Mouse (Mus musculus) CH12.LX (cell line): ENCODE measurements around the gene Nono. TPM values are rescaled to one million over a fixed set of nuclear protein-coding genes. Genes with fewer than 3 reads are reported as not detected.

Experiments
- DNase-seq: peaks from one replicate; pipeline ENCODE4 v3.0.0-alpha.2; 2013; ENCODE audit errors: extremely low read depth
- H3K27ac ChIP-seq: 2 replicates; pipeline ENCODE4 v1.5.1; 2012; ENCODE audit warnings: low read depth, mild to moderate bottlenecking, control low read depth, moderate library complexity; ENCODE audit not compliant: insufficient read depth
- H3K27me3 ChIP-seq: replicated peaks from 2 replicates; pipeline ENCODE3; 2012; ENCODE audit warnings: inconsistent platforms
- H3K36me3 ChIP-seq, 2 experiments: replicated peaks in 1 of 2; 2 replicates each; pipeline versions ENCODE3 to v1.6.1; 2012; ENCODE audit warnings: inconsistent platforms in 1 of 2, low read length in 1 of 2, mild to moderate bottlenecking in 1 of 2, mixed read lengths in 1 of 2, moderate library complexity in 1 of 2; ENCODE audit not compliant: control insufficient read depth in 1 of 2, insufficient read depth in 1 of 2
- H3K4me1 ChIP-seq, 2 experiments: 2 replicates each; pipeline ENCODE4 v1.6.1; 2012; ENCODE audit warnings: inconsistent platforms in 1 of 2, moderate library complexity in 1 of 2; ENCODE audit not compliant: insufficient read depth in 2 of 2, control insufficient read depth in 1 of 2
- H3K4me2 ChIP-seq: 2 replicates; pipeline ENCODE4 v1.6.1; 2012; ENCODE audit warnings: low read depth, mild to moderate bottlenecking, control low read depth; ENCODE audit not compliant: poor library complexity, insufficient read depth, severe bottlenecking
- H3K4me3 ChIP-seq, 3 experiments: fragments of 150-350 bp in 1 of 3; sonication (generic) in 1 of 3; replicated peaks in 1 of 3; 2 replicates each; pipeline versions ENCODE3 to v1.5.1; 2011 to 2012; ENCODE audit warnings: low read depth in 2 of 3, low read length in 2 of 3, mild to moderate bottlenecking in 2 of 3, moderate library complexity in 2 of 3, control low read depth in 1 of 3, improper control_type of control experiment in 1 of 3, inconsistent platforms in 1 of 3, mixed read lengths in 1 of 3; ENCODE audit not compliant: poor library complexity in 1 of 3
- H3K79me2 ChIP-seq: replicated peaks from 2 replicates; pipeline ENCODE4 v1.6.1; 2012; ENCODE audit warnings: mild to moderate bottlenecking, moderate library complexity; ENCODE audit not compliant: control insufficient read depth, poor library complexity, insufficient read depth, severe bottlenecking; ENCODE audit errors: extremely low read depth
- H3K9ac ChIP-seq: 2 replicates; pipeline ENCODE4 v1.6.1; 2012; ENCODE audit warnings: low read depth, mild to moderate bottlenecking, control low read depth, moderate library complexity; ENCODE audit not compliant: insufficient read depth
- H3K9me3 ChIP-seq: replicated peaks from 2 replicates; pipeline ENCODE3; 2012; ENCODE audit warnings: low read length, inconsistent platforms, mixed read lengths
- BHLHE40 ChIP-seq: IDR thresholded peaks from 2 replicates; pipeline ENCODE4 v1.6.1; 2011; ENCODE audit warnings: mild to moderate bottlenecking, low read depth, low read length, improper control_type of control experiment
- CHD1 ChIP-seq: IDR thresholded peaks from 2 replicates; pipeline ENCODE4 v1.6.1; 2012; ENCODE audit warnings: low read depth, low read length, improper control_type of control experiment, inconsistent platforms
- CHD2 ChIP-seq: IDR thresholded peaks from 2 replicates; pipeline ENCODE4 v1.6.1; 2011; ENCODE audit warnings: low read length, improper control_type of control experiment
- CTCF ChIP-seq, 2 experiments: IDR thresholded peaks in 1 of 2; conservative IDR thresholded peaks in 1 of 2; 2 replicates each; pipeline ENCODE4 v1.5.1; 2011 to 2012; ENCODE audit warnings: low read depth in 2 of 2, low read length in 2 of 2, improper control_type of control experiment in 1 of 2, inconsistent platforms in 1 of 2, mild to moderate bottlenecking in 1 of 2, moderate library complexity in 1 of 2
- E2F4 ChIP-seq: IDR thresholded peaks from 2 replicates; pipeline ENCODE4 v1.6.1; 2011; ENCODE audit warnings: low read depth, low read length, improper control_type of control experiment; ENCODE audit not compliant: insufficient replicate concordance
- ELF1 ChIP-seq: IDR thresholded peaks from 2 replicates; pipeline ENCODE4 v1.6.1; 2014; ENCODE audit warnings: low read depth, mild to moderate bottlenecking, inconsistent platforms, low read length, improper control_type of control experiment
- EP300 ChIP-seq: IDR thresholded peaks from 2 replicates; pipeline ENCODE4 v1.6.1; 2011; ENCODE audit warnings: low read length, improper control_type of control experiment
- ETS1 ChIP-seq: conservative IDR thresholded peaks from 2 replicates; pipeline ENCODE4 v1.6.1; 2012; ENCODE audit warnings: low read depth, mild to moderate bottlenecking, inconsistent platforms, low read length, improper control_type of control experiment, moderate library complexity
- GABPA ChIP-seq: IDR thresholded peaks from 2 replicates; pipeline ENCODE4 v1.6.1; 2012; ENCODE audit warnings: low read depth, low read length, improper control_type of control experiment, inconsistent platforms; ENCODE audit not compliant: insufficient replicate concordance
- HCFC1 ChIP-seq: IDR thresholded peaks from 2 replicates; pipeline ENCODE4 v1.6.1; 2012; ENCODE audit warnings: low read depth, mild to moderate bottlenecking, inconsistent platforms, low read length, improper control_type of control experiment
- IRF4 ChIP-seq: IDR thresholded peaks from 2 replicates; pipeline ENCODE4 v1.6.1; 2014; ENCODE audit warnings: low read depth, mild to moderate bottlenecking, inconsistent platforms, low read length, improper control_type of control experiment
- JUN ChIP-seq: IDR thresholded peaks from 2 replicates; pipeline ENCODE4 v1.6.1; 2011; ENCODE audit warnings: low read depth, mild to moderate bottlenecking, low read length, improper control_type of control experiment, moderate library complexity; ENCODE audit not compliant: insufficient read depth
- JUND ChIP-seq: conservative IDR thresholded peaks from 2 replicates; pipeline ENCODE4 v1.6.1; 2011; ENCODE audit warnings: low read depth, low read length, improper control_type of control experiment
- KAT2A ChIP-seq: IDR thresholded peaks from 2 replicates; pipeline ENCODE4 v1.6.1; 2012; ENCODE audit warnings: low read length, improper control_type of control experiment, inconsistent platforms; ENCODE audit not compliant: insufficient replicate concordance
- MAFK ChIP-seq: IDR thresholded peaks from 2 replicates; pipeline ENCODE4 v1.6.1; 2011; ENCODE audit warnings: low read length, improper control_type of control experiment; ENCODE audit not compliant: insufficient replicate concordance
- MAX ChIP-seq: IDR thresholded peaks from 2 replicates; pipeline ENCODE4 v1.6.1; 2011; ENCODE audit warnings: low read length, improper control_type of control experiment
- MAZ ChIP-seq: IDR thresholded peaks from 2 replicates; pipeline ENCODE4 v1.6.1; 2012; ENCODE audit warnings: low read depth, mild to moderate bottlenecking, inconsistent platforms, low read length, improper control_type of control experiment, moderate library complexity
- MEF2A ChIP-seq: IDR thresholded peaks from 2 replicates; pipeline ENCODE4 v1.6.1; 2014; ENCODE audit warnings: low read depth, mild to moderate bottlenecking, inconsistent platforms, low read length, improper control_type of control experiment, borderline replicate concordance
- MXI1 ChIP-seq: IDR thresholded peaks from 2 replicates; pipeline ENCODE4 v1.6.1; 2011; ENCODE audit warnings: mild to moderate bottlenecking, low read depth, low read length, improper control_type of control experiment
- MYC ChIP-seq: IDR thresholded peaks from 2 replicates; pipeline ENCODE4 v1.6.1; 2011; ENCODE audit warnings: low read depth, mild to moderate bottlenecking, improper control_type of control experiment, low read length
- NELFE ChIP-seq: IDR thresholded peaks from 2 replicates; pipeline ENCODE4 v1.6.1; 2011; ENCODE audit warnings: low read depth, low read length, improper control_type of control experiment
- NRF1 ChIP-seq: IDR thresholded peaks from 2 replicates; pipeline ENCODE4 v1.6.1; 2014; ENCODE audit warnings: low read depth, mild to moderate bottlenecking, inconsistent platforms, low read length, improper control_type of control experiment, moderate library complexity
- PAX5 ChIP-seq: IDR thresholded peaks from 2 replicates; pipeline ENCODE4 v1.6.1; 2012; ENCODE audit warnings: low read length, inconsistent platforms, mixed read lengths
- POLR2A ChIP-seq: IDR thresholded peaks from 2 replicates; pipeline ENCODE4 v1.6.1; 2011; ENCODE audit warnings: low read depth, mild to moderate bottlenecking, improper control_type of control experiment, low read length
- POLR2AphosphoS2 ChIP-seq: IDR thresholded peaks from 2 replicates; pipeline ENCODE4 v1.6.1; 2011; ENCODE audit warnings: low read depth, low read length, improper control_type of control experiment
- RAD21 ChIP-seq: IDR thresholded peaks from 2 replicates; pipeline ENCODE4 v1.6.1; 2011; ENCODE audit warnings: low read depth, mild to moderate bottlenecking, low read length, improper control_type of control experiment, moderate library complexity
- RCOR1 ChIP-seq: conservative IDR thresholded peaks from 2 replicates; pipeline ENCODE4 v1.6.1; 2012; ENCODE audit warnings: low read depth, mild to moderate bottlenecking, inconsistent platforms, low read length, improper control_type of control experiment
- SIN3A ChIP-seq: IDR thresholded peaks from 2 replicates; pipeline ENCODE4 v1.6.1; 2012; ENCODE audit warnings: low read length, improper control_type of control experiment, inconsistent platforms
- SMC3 ChIP-seq: IDR thresholded peaks from 2 replicates; pipeline ENCODE4 v1.6.1; 2011; ENCODE audit warnings: low read depth, low read length, improper control_type of control experiment
- TBP ChIP-seq: conservative IDR thresholded peaks from 2 replicates; pipeline ENCODE4 v1.6.1; 2011; ENCODE audit warnings: low read depth, low read length, improper control_type of control experiment
- TCF12 ChIP-seq: IDR thresholded peaks from 2 replicates; pipeline ENCODE4 v1.6.1; 2014; ENCODE audit warnings: low read depth, mild to moderate bottlenecking, inconsistent platforms, low read length, improper control_type of control experiment
- UBTF ChIP-seq: IDR thresholded peaks from 2 replicates; pipeline ENCODE4 v1.6.1; 2012; ENCODE audit warnings: low read depth, mild to moderate bottlenecking, inconsistent platforms, low read length, improper control_type of control experiment, moderate library complexity
- USF1 ChIP-seq: IDR thresholded peaks from 2 replicates; pipeline ENCODE4 v1.6.1; 2014; ENCODE audit warnings: low read depth, mild to moderate bottlenecking, inconsistent platforms, low read length, improper control_type of control experiment
- USF2 ChIP-seq: conservative IDR thresholded peaks from 2 replicates; pipeline ENCODE4 v1.6.1; 2011; ENCODE audit warnings: low read depth, low read length, improper control_type of control experiment
- ZC3H11A ChIP-seq: IDR thresholded peaks from 2 replicates; pipeline ENCODE4 v1.6.1; 2012; ENCODE audit warnings: low read depth, mild to moderate bottlenecking, inconsistent platforms, low read length, improper control_type of control experiment
- ZKSCAN1 ChIP-seq: IDR thresholded peaks from 2 replicates; pipeline ENCODE4 v1.6.1; 2012; ENCODE audit warnings: low read depth, inconsistent platforms, low read length, improper control_type of control experiment, borderline replicate concordance
- ZMIZ1 ChIP-seq: IDR thresholded peaks from 2 replicates; pipeline ENCODE4 v1.6.1; 2012; ENCODE audit warnings: low read depth, mild to moderate bottlenecking, inconsistent platforms, low read length, improper control_type of control experiment
- ZNF384 ChIP-seq: IDR thresholded peaks from 2 replicates; pipeline ENCODE4 v1.6.1; 2012; ENCODE audit warnings: low read depth, low read length, improper control_type of control experiment, inconsistent platforms
- dilution Hi-C: fragments of 300-500 bp; cut with MboI; formaldehyde crosslinking; loops from 2 replicates; pipeline ENCODE4 v1.14.3; 2020; ENCODE audit warnings: low sequenced_read_pairs; ENCODE audit not compliant: extremely low pct_unique_long_range_greater_than_20kb, extremely low pct_ligation_motif_present
- in situ Hi-C: fragments of 300-500 bp; cut with MboI; formaldehyde crosslinking; loops from 3 replicates; pipeline ENCODE4 v1.14.3; 2019; ENCODE audit warnings: low sequenced_read_pairs, low pct_ligation_motif_present, low pct_unique_long_range_greater_than_20kb, mixed read lengths
- polyA plus RNA-seq: library from polyadenylated mRNA; unstranded; fragments of >175 nt; gene quantifications from 2 replicates; pipeline ENCODE4 v1.2.1, GENCODE M21; 2012; ENCODE audit warnings: low read depth; ENCODE audit not compliant: insufficient read length
- total RNA-seq, 2 experiments: library from RNA; depleted of rRNA; stranded (reverse); fragments of 300-350 nt in 1 of 2; fragments of >200 nt in 1 of 2; gene quantifications; 2 replicates each; pipeline ENCODE4 v1.2.3; 2012 to 2014

Nono gene
- total and polyA plus RNA-seq, 3 experiments = 314 to 535 (median 388) TPM

GRCm38 (mm10) chrX:101427774-101428173 lies 1.3 kb upstream of the Nono start:
- H3K27me3 ChIP-seq = no peaks in the 10 kb centered on the region
- peak overlapping the region; percentile 78; the same call in 1 of the 2 replicates for H3K4me2 ChIP-seq

GRCm38 (mm10) chrX:101428785-101429141 lies 355 bp upstream of the Nono start:
- Histone ChIP-seq H3K27ac (peak overlapping the region; percentile 94), H3K4me2 (peak overlapping the region; percentile 78), H3K4me1 (peaks cover 0 to 13% of the 10 kb centered on the region in 2 experiments; a peak in 1 of 4 replicates), H3K27me3 (no peaks in the 10 kb centered on the region), H3K36me3 (peaks cover 9 to 15% of the 10 kb centered on the region in 2 experiments), H3K9me3 (no peaks in the 10 kb centered on the region), H3K79me2 (peaks cover 36% of the 10 kb centered on the region), H3K4me3 (peak overlapping the region; percentile 50 to 58 (median 53)), H3K9ac (peak overlapping the region; percentile 72)
- peak; percentile 52 for DNase-seq
- dilution Hi-C loops = no loop called here
- in situ Hi-C loops = loop anchor here (25.0 kb wide), 1 partner anchor 134 kb away; no protein-coding TSS in a partner anchor
- TF ChIP-seq POLR2A = no peak; the same call in 1 of the 2 replicates
- TF ChIP-seq RCOR1 = no peak

More at GRCm38 (mm10) chrX:101427774-101428173, 1.3 kb upstream of the Nono start:
- TF ChIP-seq USF2 = no peak
- no peak for TF ChIP-seq ZC3H11A
- no peak for TF ChIP-seq USF1
- TF ChIP-seq RAD21 = peak; percentile 36
- TF ChIP-seq POLR2A = no peak
- TF ChIP-seq UBTF = no peak
- TF ChIP-seq CHD2 = no peak
- no peak for TF ChIP-seq POLR2AphosphoS2
- TF ChIP-seq ETS1 = no peak
- no peak for TF ChIP-seq PAX5
- TF ChIP-seq BHLHE40 = no peak
- no peak for TF ChIP-seq GABPA
- peak; percentile 10; the same call in 1 of the 2 replicates for TF ChIP-seq IRF4
- TF ChIP-seq CHD1 = no peak
- no peak for TF ChIP-seq TBP
- peak; percentile 22; the same call in 1 of the 2 replicates for TF ChIP-seq SMC3
- no peak for TF ChIP-seq MAZ
- no peak for TF ChIP-seq RCOR1
- TF ChIP-seq MEF2A = no peak
- TF ChIP-seq TCF12 = no peak
- no peak for TF ChIP-seq NRF1
- TF ChIP-seq HCFC1 = no peak
- no peak for TF ChIP-seq MAFK
- TF ChIP-seq ZNF384 = no peak
- TF ChIP-seq EP300 = no peak
- no peak for TF ChIP-seq SIN3A
- no peak for TF ChIP-seq MAX
- 0 out of 2 replicates have a peak, but pooled peaks have one; percentile 53 for TF ChIP-seq MYC
- TF ChIP-seq E2F4 = no peak
- peak; percentile 43 to 60 for TF ChIP-seq CTCF (conservative IDR thresholded peaks at IDR 0.05 in 1 of 2, IDR thresholded peaks at IDR 0.05 in 1 of 2; ENCODE audit: low read depth in 2 of 2, low read length in 2 of 2)
- no peak for TF ChIP-seq JUN
- TF ChIP-seq ELF1 = no peak
- 0 out of 2 replicates have a peak, but pooled peaks have one; percentile 14 for TF ChIP-seq NELFE
- TF ChIP-seq ZMIZ1 = no peak
- no peak for TF ChIP-seq ZKSCAN1
- TF ChIP-seq KAT2A = no peak
- no peak for TF ChIP-seq MXI1
- TF ChIP-seq JUND = no peak
- TF ChIP-seq, all 38 proteins: peak for 6
- in situ Hi-C loops = loop anchor here (25.0 kb wide), 1 partner anchor 135 kb away; no protein-coding TSS in a partner anchor
- no peaks in the 10 kb centered on the region for H3K9me3 ChIP-seq
- H3K36me3 ChIP-seq = peaks cover 6 to 8% of the 10 kb centered on the region in 2 experiments
- peak; percentile 69 for DNase-seq
- H3K9ac ChIP-seq = 0 out of 2 replicates have a peak overlapping the region, but pooled peaks have one; percentile 72
- peak overlapping the region in 1 of 3 experiments; percentile 58 for H3K4me3 ChIP-seq
- dilution Hi-C loops = no loop called here
- no peak overlapping the region for H3K27ac ChIP-seq
- peaks cover 0 to 9% of the 10 kb centered on the region in 2 experiments; a peak in 1 of 4 replicates for H3K4me1 ChIP-seq
- peaks cover 29% of the 10 kb centered on the region for H3K79me2 ChIP-seq
